Mouse (Mus musculus): ENCODE measurements at regions not wholly inside any gene's neighbourhood (a gene's known extent, or its start where the extent isn't known, plus 50 kb on each side); places are given as distances from the start of the nearest gene placed in this dataset.

DNA sequence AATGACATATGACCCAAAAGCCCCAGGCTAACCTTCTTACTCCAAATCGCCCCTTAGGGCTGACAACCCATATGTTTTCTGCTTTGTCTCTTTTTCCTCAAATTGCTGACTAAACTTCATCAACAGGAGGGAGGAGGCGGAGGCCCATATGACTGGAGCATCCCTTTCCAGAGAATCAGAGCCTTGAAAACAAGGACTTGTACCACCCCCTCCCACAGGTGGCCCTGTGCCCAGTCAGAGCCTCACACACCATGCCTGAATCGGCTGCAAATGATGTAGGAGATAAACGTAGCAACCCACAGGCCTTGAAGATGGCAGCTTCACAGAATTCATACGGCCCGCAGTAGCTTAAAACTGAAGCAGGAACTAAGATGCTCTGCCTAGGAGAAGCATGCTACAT lies 101.7 kb upstream of the Ipo5 start:
- no peak for TF ChIP-seq CTCF (conservative IDR thresholded peaks at IDR 0.05; ENCODE audit: low read length)
- no peak for TF ChIP-seq NANOG (IDR thresholded peaks at IDR 0.05; ENCODE audit: borderline replicate concordance, low read length)
- no peak for TF ChIP-seq POU5F1 (IDR thresholded peaks at IDR 0.05; ENCODE audit: borderline replicate concordance, low read length)
